Mouse (Mus musculus) ovary, adult 10 weeks (tissue): Measurements from ENCODE around the gene Synj2bp. TPM values are rescaled to one million over a fixed set of nuclear protein-coding genes. Genes with fewer than 3 reads are reported as not detected.

Source experiments
- polyA plus RNA-seq: library from polyadenylated mRNA; stranded (reverse); fragments of 350-450 nt; fragmentation: Illumina TruSeq; extraction: RNeasy Lipid Tissue Mini Kit (QIAGEN cat#74804); gene quantifications from one replicate; pipeline ENCODE4 v1.2.3, GENCODE M21; 2014

Gene Synj2bp
- polyA plus RNA-seq = 171 TPM

GRCm38 (mm10) chr12:81532316-81533028 lies at the start of gene Synj2bp, which contains the start of gene Gm20498:
TSS of gene Synj2bp (minus strand) at chr12:81532911.
TSS of gene Gm20498 (minus strand) at chr12:81532905.

GRCm38 (mm10) chr12:81568374-81568773 lies 35.7 kb upstream of the Synj2bp start, which contains the start of gene Adam21:
TSS of gene Adam21 (minus strand) at chr12:81568474.

GRCm38 (mm10) chr12:81484727-81485191 lies 48.0 kb downstream of the Synj2bp start, which contains the start of gene Cox16:
TSS of gene Cox16 (minus strand) at chr12:81485127.

Other genes with a start within 250 kb of the Synj2bp start
- gene Slc8a3, start 199.7 kb downstream of the Synj2bp start, polyA plus RNA-seq = 0.17 TPM
- 1.1 TPM for gene Gm4787, start 153.4 kb downstream of the Synj2bp start, polyA plus RNA-seq
- gene Adam4, start 111.0 kb downstream of the Synj2bp start, polyA plus RNA-seq = 0.40 TPM
- gene Cox16, start 47.8 kb downstream of the Synj2bp start, polyA plus RNA-seq = 291 TPM
- gene Gm20498, start within 50 bp of the Synj2bp start, polyA plus RNA-seq = 12.2 TPM
- gene Adam21, start 35.6 kb upstream of the Synj2bp start, polyA plus RNA-seq = 0.29 TPM
- 97.9 TPM for gene Med6, start 62.1 kb upstream of the Synj2bp start, polyA plus RNA-seq
- 5.1 TPM for gene Ttc9, start 98.3 kb upstream of the Synj2bp start, polyA plus RNA-seq
- gene Map3k9, start 248.3 kb upstream of the Synj2bp start, polyA plus RNA-seq = not detected